Mouse (Mus musculus) intestine, embryonic 15.5 days (tissue): ENCODE results near the gene Ikzf2. TPM values are rescaled to one million over a fixed set of nuclear protein-coding genes. Genes with fewer than 3 reads are reported as not detected.

Experiments used
- ATAC-seq: fragments of 200-750 bp; cut with Nextera tagmentation; 2 replicates; pipeline ENCODE4 v1.8.0; 2017; ENCODE audit warnings: moderate TSS enrichment, moderate library complexity
- H3K27ac ChIP-seq: fragments of 300-500 bp; sonication (generic); 2 replicates; pipeline ENCODE4 v1.5.1; 2015; ENCODE audit warnings: mild to moderate bottlenecking, inconsistent platforms
- H3K27me3 ChIP-seq: fragments of 300-500 bp; sonication (generic); replicated peaks from 2 replicates; pipeline ENCODE4 v1.6.1; 2015; ENCODE audit warnings: inconsistent platforms
- H3K36me3 ChIP-seq: fragments of 300-500 bp; sonication (generic); 2 replicates; pipeline ENCODE4 v1.6.1; 2015; ENCODE audit warnings: inconsistent platforms
- H3K4me1 ChIP-seq: fragments of 300-500 bp; sonication (generic); replicated peaks from 2 replicates; pipeline ENCODE4 v1.6.1; 2015; ENCODE audit warnings: inconsistent platforms
- H3K4me2 ChIP-seq: fragments of 300-500 bp; sonication (generic); replicated peaks from 2 replicates; pipeline ENCODE4 v1.6.1; 2015; ENCODE audit warnings: mild to moderate bottlenecking, inconsistent platforms
- H3K4me3 ChIP-seq: fragments of 300-500 bp; sonication (generic); replicated peaks from 2 replicates; pipeline ENCODE4 v1.5.1; 2015; ENCODE audit warnings: inconsistent platforms
- H3K9ac ChIP-seq: fragments of 300-500 bp; sonication (generic); 2 replicates; pipeline ENCODE4 v1.6.1; 2015; ENCODE audit warnings: inconsistent platforms
- H3K9me3 ChIP-seq: fragments of 300-500 bp; sonication (generic); 2 replicates; pipeline ENCODE4 v1.6.1; 2016; ENCODE audit warnings: inconsistent platforms
- WGBS: fragments of 180-500 bp; shearing (Covaris S2); methylation state at CpG from one replicate; pipeline ENCODE4 v1.1.7; 2015; 5-methylcytosine and 5-hydroxymethylcytosine counted together
- polyA plus RNA-seq: library from polyadenylated mRNA; unstranded; fragments of >200 nt; fragmentation: Nextera tagmentation; extraction: Ambion mirVana; gene quantifications from 2 replicates; pipeline ENCODE4 v1.2.1, GENCODE M21; 2015

Gene Ikzf2
- polyA plus RNA-seq, 1 experiment from 2014 or later: 2.2 TPM

- no peaks in the 10 kb centered on the region for H3K36me3 ChIP-seq
- ATAC-seq: no peak
- H3K4me1 ChIP-seq: no peaks in the 10 kb centered on the region
- 0 out of 2 replicates have a peak overlapping the region, but pooled peaks have one; percentile 13 for H3K27ac ChIP-seq
- H3K9me3 ChIP-seq: no peaks in the 10 kb centered on the region
- WGBS: 1% methylated on average over 11 of the region's 11 CpGs
- H3K4me2 ChIP-seq: peak overlapping the region; percentile 74
- peak overlapping the region; percentile 71 for H3K4me3 ChIP-seq
- H3K27me3 ChIP-seq: no peaks in the 10 kb centered on the region
- peak overlapping the region; percentile 40 for H3K9ac ChIP-seq
Measured at GRCm38 (mm10) chr1:69685049-69685889, 1.8 kb downstream of the Ikzf2 start.

- H3K4me1 ChIP-seq: no peaks in the 10 kb centered on the region
- H3K36me3 ChIP-seq: no peaks in the 10 kb centered on the region
- H3K27ac ChIP-seq: no peak overlapping the region
- no peaks in the 10 kb centered on the region for H3K9me3 ChIP-seq
- H3K9ac ChIP-seq: no peak overlapping the region
- 30% methylated on average over 13 of the region's 13 CpGs for WGBS
- H3K4me2 ChIP-seq: peak overlapping the region; percentile 74
- H3K27me3 ChIP-seq: no peaks in the 10 kb centered on the region
- ATAC-seq: no peak
- peak overlapping the region; percentile 71; the same call in 1 of the 2 replicates for H3K4me3 ChIP-seq
Measured at GRCm38 (mm10) chr1:69684280-69685040, 2.6 kb downstream of the Ikzf2 start.

- no peak overlapping the region for H3K27ac ChIP-seq
- 48% methylated on average over 3 of the region's 3 CpGs for WGBS
- H3K4me1 ChIP-seq: no peaks in the 10 kb centered on the region
- H3K9ac ChIP-seq: no peak overlapping the region
- no peaks in the 10 kb centered on the region for H3K36me3 ChIP-seq
- no peaks in the 10 kb centered on the region for H3K27me3 ChIP-seq
- no peak for ATAC-seq
- H3K4me3 ChIP-seq: no peak overlapping the region
- no peaks in the 10 kb centered on the region for H3K9me3 ChIP-seq
- peak overlapping the region; percentile 74 for H3K4me2 ChIP-seq
Measured at GRCm38 (mm10) chr1:69683851-69684250, 3.2 kb downstream of the Ikzf2 start.

- no peak for ATAC-seq
- Histone ChIP-seq H3K9ac (no peak overlapping the region), H3K27me3 (no peaks in the 10 kb centered on the region), H3K9me3 (no peaks in the 10 kb centered on the region), H3K4me2 (no peak overlapping the region), H3K36me3 (no peaks in the 10 kb centered on the region), H3K4me3 (no peak overlapping the region), H3K27ac (no peak overlapping the region), H3K4me1 (no peaks in the 10 kb centered on the region)
- WGBS: 82% methylated on average over 8 of the region's 8 CpGs
Measured at GRCm38 (mm10) chr1:69683058-69683457, 4.0 kb downstream of the Ikzf2 start.

- Histone ChIP-seq H3K4me3 (no peak overlapping the region), H3K4me1 (no peaks in the 10 kb centered on the region), H3K4me2 (no peak overlapping the region), H3K9me3 (no peaks in the 10 kb centered on the region), H3K9ac (no peak overlapping the region), H3K27me3 (no peaks in the 10 kb centered on the region), H3K36me3 (no peaks in the 10 kb centered on the region), H3K27ac (no peak overlapping the region)
- WGBS: 51% methylated on average over 3 of the region's 3 CpGs
- ATAC-seq: no peak
Measured at GRCm38 (mm10) chr1:69682261-69682660, 4.8 kb downstream of the Ikzf2 start.

- no peak overlapping the region for H3K27ac ChIP-seq
- 74% methylated on average over 5 of the region's 5 CpGs for WGBS
- no peaks in the 10 kb centered on the region for H3K27me3 ChIP-seq
- H3K36me3 ChIP-seq: no peaks in the 10 kb centered on the region
- no peaks in the 10 kb centered on the region for H3K4me1 ChIP-seq
- H3K9me3 ChIP-seq: no peaks in the 10 kb centered on the region
- no peak overlapping the region for H3K4me2 ChIP-seq
- no peak overlapping the region for H3K9ac ChIP-seq
- H3K4me3 ChIP-seq: no peak overlapping the region
- ATAC-seq: no peak
Measured at GRCm38 (mm10) chr1:69681003-69681402, 6.0 kb downstream of the Ikzf2 start.

GRCm38 (mm10) chr1:69680501-69680900 lies 6.5 kb downstream of the Ikzf2 start:
- H3K27me3 ChIP-seq: no peaks in the 10 kb centered on the region
- H3K4me2 ChIP-seq: no peak overlapping the region
- H3K4me3 ChIP-seq: no peak overlapping the region
- no peak for ATAC-seq
- no peaks in the 10 kb centered on the region for H3K4me1 ChIP-seq
- H3K9ac ChIP-seq: no peak overlapping the region
- H3K27ac ChIP-seq: no peak overlapping the region
- 81% methylated on average over 4 of the region's 4 CpGs for WGBS
- no peaks in the 10 kb centered on the region for H3K9me3 ChIP-seq
- H3K36me3 ChIP-seq: no peaks in the 10 kb centered on the region

GRCm38 (mm10) chr1:69669897-69670404 lies 17.1 kb downstream of the Ikzf2 start:
- Histone ChIP-seq H3K9me3 (no peaks in the 10 kb centered on the region), H3K27me3 (no peaks in the 10 kb centered on the region), H3K4me2 (no peak overlapping the region), H3K27ac (no peak overlapping the region), H3K4me1 (no peaks in the 10 kb centered on the region), H3K9ac (no peak overlapping the region), H3K4me3 (no peak overlapping the region), H3K36me3 (no peaks in the 10 kb centered on the region)
- WGBS: 87% methylated on average over 10 of the region's 10 CpGs
- ATAC-seq: no peak

GRCm38 (mm10) chr1:69667456-69667855 lies 19.6 kb downstream of the Ikzf2 start:
- Histone ChIP-seq H3K36me3 (no peaks in the 10 kb centered on the region), H3K4me2 (no peak overlapping the region), H3K9me3 (no peaks in the 10 kb centered on the region), H3K4me1 (no peaks in the 10 kb centered on the region), H3K27ac (no peak overlapping the region), H3K27me3 (no peaks in the 10 kb centered on the region), H3K4me3 (no peak overlapping the region), H3K9ac (no peak overlapping the region)
- no peak for ATAC-seq
- WGBS: 45% methylated on average over 5 of the region's 5 CpGs

GRCm38 (mm10) chr1:69659779-69660178 lies 27.3 kb downstream of the Ikzf2 start:
- Histone ChIP-seq H3K4me2 (no peak overlapping the region), H3K9me3 (no peaks in the 10 kb centered on the region), H3K27me3 (no peaks in the 10 kb centered on the region), H3K27ac (no peak overlapping the region), H3K36me3 (no peaks in the 10 kb centered on the region), H3K9ac (no peak overlapping the region), H3K4me3 (no peak overlapping the region), H3K4me1 (0 out of 2 replicates have a peak, but pooled peaks cover 3% of the 10 kb centered on the region)
- ATAC-seq: no peak
- 67% methylated on average over 2 of the region's 2 CpGs for WGBS

- no peak for ATAC-seq
- H3K9ac ChIP-seq: no peak overlapping the region
- WGBS: 52% methylated on average over 6 of the region's 6 CpGs
Measured at GRCm38 (mm10) chr1:69658051-69658450, 29.0 kb downstream of the Ikzf2 start.

GRCm38 (mm10) chr1:69657455-69657854 lies 29.6 kb downstream of the Ikzf2 start:
- 49% methylated on average over 3 of the region's 3 CpGs for WGBS
- H3K4me1 ChIP-seq: 0 out of 2 replicates have a peak, but pooled peaks cover 3% of the 10 kb centered on the region
- H3K9ac ChIP-seq: no peak overlapping the region
- no peaks in the 10 kb centered on the region for H3K9me3 ChIP-seq
- no peak overlapping the region for H3K27ac ChIP-seq
- H3K4me3 ChIP-seq: no peak overlapping the region
- no peak overlapping the region for H3K4me2 ChIP-seq
- ATAC-seq: no peak
- no peaks in the 10 kb centered on the region for H3K27me3 ChIP-seq
- no peaks in the 10 kb centered on the region for H3K36me3 ChIP-seq

More at GRCm38 (mm10) chr1:69658051-69658450, 29.0 kb downstream of the Ikzf2 start:
- Histone ChIP-seq H3K4me1 (0 out of 2 replicates have a peak, but pooled peaks cover 3% of the 10 kb centered on the region), H3K36me3 (no peaks in the 10 kb centered on the region), H3K4me3 (no peak overlapping the region), H3K9me3 (no peaks in the 10 kb centered on the region), H3K4me2 (no peak overlapping the region), H3K27ac (no peak overlapping the region), H3K27me3 (no peaks in the 10 kb centered on the region)
